ENCODE assay signal across 13 mouse cellular contexts in the genomic region with DNA sequence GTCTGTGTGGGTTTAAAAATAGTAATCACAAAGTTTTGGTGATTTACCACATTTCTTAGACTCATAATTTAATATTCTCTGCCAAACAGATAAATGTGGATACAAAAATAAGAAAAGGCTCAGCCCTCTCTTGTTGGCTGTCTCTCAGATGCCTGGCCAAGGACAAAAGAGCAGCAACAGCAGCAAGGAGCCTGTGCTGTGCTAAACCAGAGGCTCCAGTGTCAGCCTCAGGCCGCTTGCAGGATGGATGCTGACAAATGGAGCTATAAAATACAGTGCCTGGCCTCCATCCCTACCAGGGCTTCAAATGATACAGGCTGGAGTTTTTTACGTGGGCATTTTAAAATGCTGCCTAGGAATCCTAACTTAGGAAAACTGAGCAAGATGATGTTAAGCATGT.
DNase-seq lines count a peak whose midpoint lies in the region; ATAC-seq and TF ChIP-seq lines count a peak whose summit lies in the region.
"Had no signal": no experiment of that assay in that cellular context is flagged by ENCODE, and none has a peak within 500 bp of the region (broad histone marks: within the 10 kb centered on the region; RNA-seq: fewer than 3 reads in every experiment).

No protein-coding gene starts in this region.

- no peaks in the 10 kb centered on the region for H3K36me3 ChIP-seq in hindbrain, embryonic 15.5 days
- H3K36me3 ChIP-seq in hindbrain, embryonic 10.5 days = no peaks in the 10 kb centered on the region
- H3K36me3 ChIP-seq in midbrain, embryonic 15.5 days (replicated peaks) = no peaks in the 10 kb centered on the region
- H3K36me3 ChIP-seq in midbrain, postnatal 0 days (ENCODE audit: insufficient read depth, low read length) = no peaks in the 10 kb centered on the region; the same call in 1 of the 2 replicates
- H3K36me3 ChIP-seq in neural tube, embryonic 14.5 days (ENCODE audit: control insufficient read depth, insufficient read depth, low read length) = no peaks in the 10 kb centered on the region

- TF ChIP-seq CTCF in midbrain, postnatal 0 days (IDR thresholded peaks at IDR 0.05) = no peak

- H3K4me1 ChIP-seq in hindbrain, embryonic 15.5 days (replicated peaks) = no peaks in the 10 kb centered on the region
- H3K4me1 ChIP-seq in hindbrain, embryonic 10.5 days (replicated peaks) = no peaks in the 10 kb centered on the region
- no peaks in the 10 kb centered on the region for H3K4me1 ChIP-seq in midbrain, embryonic 15.5 days
- H3K4me1 ChIP-seq in midbrain, postnatal 0 days (ENCODE audit: insufficient read depth, low read length) = no peaks in the 10 kb centered on the region
- no peaks in the 10 kb centered on the region for H3K4me1 ChIP-seq in neural tube, embryonic 14.5 days (ENCODE audit: control insufficient read depth, insufficient read depth, low read length)
- H3K4me1 ChIP-seq: forebrain, embryonic 13.5 days had no signal

- H3K4me3 ChIP-seq in hindbrain, embryonic 15.5 days = no peak overlapping the region
- H3K4me3 ChIP-seq in hindbrain, embryonic 10.5 days = no peak overlapping the region
- no peak overlapping the region for H3K4me3 ChIP-seq in midbrain, embryonic 15.5 days
- H3K4me3 ChIP-seq in midbrain, postnatal 0 days (ENCODE audit: low read depth, low read length) = no peak overlapping the region
- H3K4me3 ChIP-seq in neural tube, embryonic 14.5 days (ENCODE audit: low read depth, low read length) = no peak overlapping the region
- H3K4me3 ChIP-seq: forebrain, embryonic 13.5 days had no signal

- DNase-seq in adrenal gland, postnatal 14 days = peak; percentile 36
- no peak for DNase-seq in adrenal gland, adult 8-10 months
- DNase-seq in hindbrain, embryonic 10.5 days (ENCODE audit: low spot score) = no peak
- DNase-seq in midbrain, postnatal 0 days (ENCODE audit: low spot score) = no peak
- no peak for DNase-seq in spleen, adult 18-20 months
- DNase-seq: cerebellum, adult 11 months; lung, postnatal 4 days had no signal

- ATAC-seq in hindbrain, embryonic 15.5 days (ENCODE audit: low FRiP score, low read depth) = no peak
- no peak for ATAC-seq in midbrain, embryonic 15.5 days (replicated peaks)
- ATAC-seq in midbrain, postnatal 0 days (ENCODE audit: low FRiP score) = no peak
- peak; percentile 70; the same call in 1 of the 2 replicates for ATAC-seq in neural tube, embryonic 14.5 days (ENCODE audit: low read depth)
- ATAC-seq: forebrain, embryonic 13.5 days; hindbrain, embryonic 16.5 days had no signal

- peak overlapping the region; percentile 46; the same call in 1 of the 2 replicates for H3K27ac ChIP-seq in hindbrain, embryonic 15.5 days (replicated peaks)
- H3K27ac ChIP-seq in hindbrain, embryonic 10.5 days = no peak overlapping the region
- peak overlapping the region; percentile 50; the same call in 1 of the 2 replicates for H3K27ac ChIP-seq in midbrain, embryonic 15.5 days
- no peak overlapping the region for H3K27ac ChIP-seq in midbrain, postnatal 0 days (ENCODE audit: low read depth, low read length)
- no peak overlapping the region; the same call in 1 of the 2 replicates for H3K27ac ChIP-seq in neural tube, embryonic 14.5 days (ENCODE audit: low read depth, low read length)
- H3K27ac ChIP-seq: forebrain, embryonic 13.5 days; liver, embryonic 14.5 days had no signal

- no peaks in the 10 kb centered on the region for H3K9me3 ChIP-seq in hindbrain, embryonic 15.5 days
- no peaks in the 10 kb centered on the region for H3K9me3 ChIP-seq in hindbrain, embryonic 10.5 days
- no peaks in the 10 kb centered on the region for H3K9me3 ChIP-seq in midbrain, embryonic 15.5 days
- no peaks in the 10 kb centered on the region for H3K9me3 ChIP-seq in midbrain, postnatal 0 days (ENCODE audit: low read length)
- no peaks in the 10 kb centered on the region for H3K9me3 ChIP-seq in neural tube, embryonic 14.5 days (ENCODE audit: control insufficient read depth, low read length)
- H3K9me3 ChIP-seq: forebrain, embryonic 13.5 days had no signal

- no peaks in the 10 kb centered on the region for H3K27me3 ChIP-seq in hindbrain, embryonic 15.5 days
- no peaks in the 10 kb centered on the region for H3K27me3 ChIP-seq in hindbrain, embryonic 10.5 days (ENCODE audit: insufficient read depth, poor library complexity, severe bottlenecking)
- no peaks in the 10 kb centered on the region for H3K27me3 ChIP-seq in midbrain, embryonic 15.5 days (replicated peaks)
- no peaks in the 10 kb centered on the region for H3K27me3 ChIP-seq in midbrain, postnatal 0 days (ENCODE audit: insufficient read depth, low read length)
- H3K27me3 ChIP-seq in neural tube, embryonic 14.5 days (ENCODE audit: control insufficient read depth, insufficient read depth, low read length) = no peaks in the 10 kb centered on the region
- H3K27me3 ChIP-seq: forebrain, embryonic 13.5 days had no signal

- 64% methylated on average over 2 of the region's 2 CpGs for WGBS in hindbrain, embryonic 15.5 days
- 76% methylated on average over 2 of the region's 2 CpGs for WGBS in hindbrain, embryonic 10.5 days
- 62% methylated on average over 2 of the region's 2 CpGs for WGBS in midbrain, embryonic 15.5 days
- WGBS in midbrain, postnatal 0 days = 61% methylated on average over 2 of the region's 2 CpGs
- 29% methylated on average over 2 of the region's 2 CpGs for WGBS in neural tube, embryonic 14.5 days

- no peak overlapping the region for H3K4me2 ChIP-seq in hindbrain, embryonic 15.5 days
- no peak overlapping the region for H3K4me2 ChIP-seq in midbrain, embryonic 15.5 days
- H3K4me2 ChIP-seq in midbrain, postnatal 0 days (ENCODE audit: low read depth, low read length, poor library complexity, severe bottlenecking) = no peak overlapping the region
- H3K4me2 ChIP-seq in neural tube, embryonic 14.5 days (ENCODE audit: low read depth, low read length) = no peak overlapping the region
- H3K4me2 ChIP-seq: forebrain, embryonic 13.5 days had no signal

- no peak overlapping the region for H3K9ac ChIP-seq in hindbrain, embryonic 15.5 days
- no peak overlapping the region for H3K9ac ChIP-seq in midbrain, embryonic 15.5 days
- H3K9ac ChIP-seq in midbrain, postnatal 0 days (replicated peaks; ENCODE audit: low read length, poor library complexity, severe bottlenecking) = no peak overlapping the region
- H3K9ac ChIP-seq in neural tube, embryonic 14.5 days (replicated peaks; ENCODE audit: low read depth, low read length) = no peak overlapping the region
- H3K9ac ChIP-seq: forebrain, embryonic 13.5 days; liver, embryonic 14.5 days had no signal

Comparison
In these comparisons a context has a peak if more than half of its experiments do, and no peak if none do; other contexts are left out.
1. H3K27ac ChIP-seq: peak in hindbrain, embryonic 15.5 days (single experiment) and midbrain, embryonic 15.5 days (single experiment); none in hindbrain, embryonic 10.5 days (single experiment), midbrain, postnatal 0 days (single experiment) and neural tube, embryonic 14.5 days (single experiment).